Mouse (Mus musculus) stomach, postnatal 0 days (tissue): ENCODE measurements at regions not wholly inside any gene's neighbourhood (a gene's known extent, or its start where the extent isn't known, plus 50 kb on each side); places are given as distances from the start of the nearest gene placed in this dataset.

Source experiments
- ATAC-seq: fragments of 200-750 bp; cut with Nextera tagmentation; 2 replicates; pipeline ENCODE4 v1.8.0; 2017; ENCODE audit not compliant: low FRiP score, low TSS enrichment
- DNase-seq: peaks from one replicate; pipeline ENCODE4 v3.0.0-alpha.2; 2016; ENCODE audit warnings: low spot score
- H3K27ac ChIP-seq: fragments of 300-500 bp; sonication (generic); replicated peaks from 2 replicates; pipeline ENCODE4 v1.5.1; 2014; ENCODE audit warnings: mild to moderate bottlenecking, control low read depth
- H3K27me3 ChIP-seq: fragments of 300-500 bp; sonication (generic); 2 replicates; pipeline ENCODE4 v1.6.1; 2014; ENCODE audit warnings: low read length; ENCODE audit not compliant: control insufficient read depth, insufficient read depth
- H3K36me3 ChIP-seq: fragments of 300-500 bp; sonication (generic); 2 replicates; pipeline ENCODE4 v1.6.1; 2014; ENCODE audit warnings: low read length, mixed read lengths; ENCODE audit not compliant: control insufficient read depth, insufficient read depth
- H3K4me1 ChIP-seq: fragments of 300-500 bp; sonication (generic); replicated peaks from 2 replicates; pipeline ENCODE4 v1.6.1; 2014; ENCODE audit warnings: antibody characterized with exemption; ENCODE audit not compliant: control insufficient read depth, insufficient read depth
- H3K4me2 ChIP-seq: fragments of 300-500 bp; sonication (generic); replicated peaks from 2 replicates; pipeline ENCODE4 v1.6.1; 2014; ENCODE audit warnings: low read depth, mild to moderate bottlenecking, control low read depth, moderate library complexity
- H3K4me3 ChIP-seq: fragments of 300-500 bp; sonication (generic); 2 replicates; pipeline ENCODE4 v1.5.1; 2014; ENCODE audit warnings: low read depth, low read length, control low read depth
- H3K9ac ChIP-seq: fragments of 300-500 bp; sonication (generic); 2 replicates; pipeline ENCODE4 v1.6.1; 2014; ENCODE audit warnings: mild to moderate bottlenecking, low read length, control low read depth, mixed read lengths
- H3K9me3 ChIP-seq: fragments of 300-500 bp; sonication (generic); 2 replicates; pipeline ENCODE4 v1.6.1; 2016; ENCODE audit warnings: low read length; ENCODE audit not compliant: control insufficient read depth
- CTCF ChIP-seq: IDR thresholded peaks from 2 replicates; pipeline ENCODE4 v1.5.1; 2016; ENCODE audit warnings: antibody characterized with exemption, low read depth, mild to moderate bottlenecking, moderate library complexity
- EP300 ChIP-seq: optimal IDR thresholded peaks from 2 replicates; pipeline ENCODE3; 2016; ENCODE audit warnings: antibody characterized with exemption
- WGBS: fragments of 180-500 bp; shearing (Covaris S2); extraction: QIAGEN DNeasy Blood & Tissue Kit; methylation state at CpG from one replicate; pipeline ENCODE4 v1.1.7; 2014; 5-methylcytosine and 5-hydroxymethylcytosine counted together

- Histone ChIP-seq H3K9me3 (no peaks in the 10 kb centered on the region), H3K4me3 (no peak overlapping the region), H3K4me2 (peak overlapping the region; percentile 29), H3K9ac (peak overlapping the region; percentile 50), H3K27ac (peak overlapping the region; percentile 81), H3K4me1 (peaks cover 9% of the 10 kb centered on the region; the same call in 1 of the 2 replicates), H3K36me3 (no peaks in the 10 kb centered on the region), H3K27me3 (no peaks in the 10 kb centered on the region)
- TF ChIP-seq CTCF (no peak), EP300 (no peak)
- ATAC-seq (0 out of 2 replicates have a peak, but pooled peaks have one; percentile 15), DNase-seq (peak; percentile 54)
- 14% methylated on average over 15 of the region's 15 CpGs for WGBS
These were observed 59.4 kb downstream of the 1700001O22Rik start for GRCm38 (mm10) chr2:30743976-30744620.

GRCm38 (mm10) chr2:30743265-30743846 lies 60.1 kb downstream of the 1700001O22Rik start:
- TF ChIP-seq CTCF (no peak), EP300 (no peak)
- no peak overlapping the region for H3K4me2 ChIP-seq
- H3K27ac ChIP-seq: peak overlapping the region; percentile 81
- H3K4me3 ChIP-seq: no peak overlapping the region
- DNase-seq: peak; percentile 58
- H3K36me3 ChIP-seq: no peaks in the 10 kb centered on the region
- H3K9ac ChIP-seq: no peak overlapping the region
- no peaks in the 10 kb centered on the region for H3K9me3 ChIP-seq
- peak; percentile 71 for ATAC-seq
- WGBS: 42% methylated on average over 4 of the region's 4 CpGs
- H3K27me3 ChIP-seq: no peaks in the 10 kb centered on the region
- peaks cover 9% of the 10 kb centered on the region; the same call in 1 of the 2 replicates for H3K4me1 ChIP-seq

- no peak for DNase-seq
- no peaks in the 10 kb centered on the region for H3K27me3 ChIP-seq
- no peak overlapping the region for H3K4me3 ChIP-seq
- ATAC-seq: no peak
- H3K4me1 ChIP-seq: peaks cover 9% of the 10 kb centered on the region; the same call in 1 of the 2 replicates
- no peak overlapping the region for H3K9ac ChIP-seq
- no peaks in the 10 kb centered on the region for H3K36me3 ChIP-seq
- no peak overlapping the region for H3K4me2 ChIP-seq
- H3K9me3 ChIP-seq: no peaks in the 10 kb centered on the region
- WGBS: 78% methylated on average over 2 of the region's 2 CpGs
- H3K27ac ChIP-seq: no peak overlapping the region
- TF ChIP-seq CTCF (no peak), EP300 (no peak)
These were observed 62.0 kb downstream of the 1700001O22Rik start for GRCm38 (mm10) chr2:30741450-30741849.

- Histone ChIP-seq H3K9ac (no peak overlapping the region), H3K4me2 (no peak overlapping the region), H3K36me3 (no peaks in the 10 kb centered on the region), H3K27ac (no peak overlapping the region), H3K4me3 (no peak overlapping the region), H3K27me3 (no peaks in the 10 kb centered on the region), H3K4me1 (no peaks in the 10 kb centered on the region), H3K9me3 (no peaks in the 10 kb centered on the region)
- ATAC-seq (no peak), DNase-seq (no peak)
- WGBS: 84% methylated on average over 5 of the region's 5 CpGs
- no peak for TF ChIP-seq CTCF
- no peak for TF ChIP-seq EP300
These were observed 65.7 kb downstream of the 1700001O22Rik start for GRCm38 (mm10) chr2:30737759-30738158.

DNA sequence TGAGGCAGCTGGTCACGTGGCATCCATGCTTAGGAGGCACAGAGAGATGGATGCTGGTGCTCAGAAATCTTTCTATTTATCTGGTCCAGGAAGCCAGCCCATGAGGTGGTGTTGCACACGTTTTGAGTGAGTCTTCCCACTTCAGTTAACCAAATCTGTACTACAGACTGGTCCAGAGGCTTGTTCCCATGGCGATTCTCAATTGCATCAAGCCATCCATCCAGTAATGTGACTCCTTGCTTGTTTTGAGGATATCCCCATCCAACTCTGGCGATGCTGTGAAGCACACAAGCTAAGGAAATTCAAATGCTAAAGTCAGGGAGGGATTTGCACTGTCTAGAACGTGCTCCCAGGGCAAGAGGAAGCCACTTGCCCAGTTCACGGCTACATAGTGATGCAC lies 66.8 kb downstream of the 1700001O22Rik start:
- Histone ChIP-seq H3K4me3 (no peak overlapping the region), H3K4me2 (no peak overlapping the region), H3K27me3 (no peaks in the 10 kb centered on the region), H3K27ac (no peak overlapping the region), H3K9me3 (no peaks in the 10 kb centered on the region), H3K4me1 (no peaks in the 10 kb centered on the region), H3K9ac (no peak overlapping the region), H3K36me3 (no peaks in the 10 kb centered on the region)
- no peak for TF ChIP-seq EP300
- no peak for TF ChIP-seq CTCF
- ATAC-seq (no peak), DNase-seq (no peak)
- 73% methylated on average over 6 of the region's 6 CpGs for WGBS

- Histone ChIP-seq H3K27ac (no peak overlapping the region), H3K4me2 (no peak overlapping the region), H3K9ac (no peak overlapping the region), H3K36me3 (no peaks in the 10 kb centered on the region), H3K27me3 (no peaks in the 10 kb centered on the region), H3K9me3 (no peaks in the 10 kb centered on the region), H3K4me3 (no peak overlapping the region), H3K4me1 (no peaks in the 10 kb centered on the region)
- 70% methylated on average over 2 of the region's 2 CpGs for whole genome bisulfite sequencing
- ATAC-seq: no peak
- no peak for DNase-seq
- TF ChIP-seq CTCF (no peak), EP300 (no peak)
These were observed 67.2 kb downstream of the 1700001O22Rik start for GRCm38 (mm10) chr2:30736236-30736635.
